Mouse (Mus musculus) cortical plate, adult 2 months (tissue): ENCODE results near the gene Rasl10b.

ENCODE experiments used
- CTCF ChIP-seq: fragments of 200-500 bp; IDR thresholded peaks from 2 replicates; pipeline ENCODE4 v1.5.1; 2011; ENCODE audit warnings: mild to moderate bottlenecking, control low read depth, low read length; ENCODE audit not compliant: insufficient read depth; ENCODE audit errors: extremely low read depth
- POLR2A ChIP-seq: fragments of 200-500 bp; IDR thresholded peaks from 2 replicates; pipeline ENCODE4 v1.6.1; 2011; ENCODE audit warnings: mild to moderate bottlenecking, low read length, control low read depth; ENCODE audit not compliant: insufficient read depth; ENCODE audit errors: extremely low read depth

- TF ChIP-seq POLR2A: no peak
- TF ChIP-seq CTCF: no peak
Measured at GRCm38 (mm10) chr11:83432533-83432932, 23.6 kb downstream of the Rasl10b start.
